ENCODE assay signal across 19 mouse cellular contexts in genomic region chr2:72898782-72899305, GRCm38 (mm10).
DNase-seq lines count a peak whose midpoint lies in the region; ATAC-seq and TF ChIP-seq lines count a peak whose summit lies in the region.
"Had no signal": no experiment of that assay in that cellular context is flagged by ENCODE, and none has a peak within 500 bp of the region (broad histone marks: within the 10 kb centered on the region; RNA-seq: fewer than 3 reads in every experiment).

No protein-coding gene starts in this region.

- no peak for ATAC-seq in heart, embryonic 14.5 days (ENCODE audit: insufficient number of reproducible peaks, insufficient read depth, low FRiP score, low read depth)
- no peak for ATAC-seq in heart, embryonic 12.5 days (ENCODE audit: insufficient number of reproducible peaks, low FRiP score)
- ATAC-seq in lung, embryonic 14.5 days (ENCODE audit: insufficient read depth) = 0 out of 2 replicates have a peak, but pooled peaks have one; percentile 35
- peak; percentile 82 for ATAC-seq in stomach, postnatal 0 days (ENCODE audit: low FRiP score, low TSS enrichment)
- ATAC-seq: forebrain, embryonic 14.5 days; intestine, embryonic 16.5 days had no signal

- H3K4me2 ChIP-seq in heart, embryonic 14.5 days (ENCODE audit: low read length) = no peak overlapping the region
- no peak overlapping the region for H3K4me2 ChIP-seq in heart, embryonic 12.5 days
- H3K4me2 ChIP-seq in lung, embryonic 14.5 days = no peak overlapping the region
- no peak overlapping the region for H3K4me2 ChIP-seq in stomach, postnatal 0 days (replicated peaks; ENCODE audit: low read depth)
- H3K4me2 ChIP-seq: embryonic facial prominence, embryonic 15.5 days; hindbrain, embryonic 15.5 days had no signal

- TF ChIP-seq CTCF in lung, embryonic 14.5 days (IDR thresholded peaks at IDR 0.05; ENCODE audit: low read depth) = no peak
- TF ChIP-seq CTCF in stomach, postnatal 0 days (IDR thresholded peaks at IDR 0.05; ENCODE audit: low read depth) = no peak

- WGBS in heart, embryonic 14.5 days = 84% methylated on average over 2 of the region's 2 CpGs
- 74% methylated on average over 2 of the region's 2 CpGs for WGBS in heart, embryonic 12.5 days
- 56% methylated on average over 2 of the region's 2 CpGs for WGBS in lung, embryonic 14.5 days
- 51% methylated on average over 2 of the region's 2 CpGs for WGBS in stomach, postnatal 0 days

- H3K27me3 ChIP-seq in heart, embryonic 14.5 days (ENCODE audit: control insufficient read depth, insufficient read depth, low read length) = no peaks in the 10 kb centered on the region
- H3K27me3 ChIP-seq in heart, embryonic 12.5 days (replicated peaks) = no peaks in the 10 kb centered on the region
- H3K27me3 ChIP-seq in lung, embryonic 14.5 days (ENCODE audit: insufficient read depth, low read length) = no peaks in the 10 kb centered on the region
- H3K27me3 ChIP-seq in stomach, postnatal 0 days (ENCODE audit: control insufficient read depth, insufficient read depth, low read length) = no peaks in the 10 kb centered on the region
- H3K27me3 ChIP-seq: embryonic facial prominence, embryonic 15.5 days; hindbrain, embryonic 15.5 days had no signal

- H3K9ac ChIP-seq in heart, embryonic 14.5 days (ENCODE audit: low read length) = no peak overlapping the region
- H3K9ac ChIP-seq in heart, embryonic 12.5 days = no peak overlapping the region
- H3K9ac ChIP-seq in lung, embryonic 14.5 days = no peak overlapping the region
- no peak overlapping the region for H3K9ac ChIP-seq in stomach, postnatal 0 days (ENCODE audit: low read length)
- H3K9ac ChIP-seq: embryonic facial prominence, embryonic 15.5 days; hindbrain, embryonic 15.5 days had no signal

- peaks cover 0 to 2% of the 10 kb centered on the region in 2 experiments; a peak in 1 of 4 replicates for H3K4me1 ChIP-seq in heart, embryonic 14.5 days (ENCODE audit: control insufficient read depth in 2 of 2, insufficient read depth in 2 of 2, low read length in 2 of 2)
- 0 out of 2 replicates have a peak, but pooled peaks cover 3% of the 10 kb centered on the region for H3K4me1 ChIP-seq in heart, embryonic 12.5 days (replicated peaks)
- no peaks in the 10 kb centered on the region for H3K4me1 ChIP-seq in lung, embryonic 14.5 days (ENCODE audit: insufficient read depth)
- H3K4me1 ChIP-seq in stomach, postnatal 0 days (replicated peaks; ENCODE audit: control insufficient read depth, insufficient read depth) = no peaks in the 10 kb centered on the region
- H3K4me1 ChIP-seq: embryonic facial prominence, embryonic 15.5 days; forebrain, embryonic 10.5 days; hindbrain, embryonic 15.5 days had no signal

- no peak for TF ChIP-seq EP300 in stomach, postnatal 0 days (optimal IDR thresholded peaks at IDR 0.05)

- H3K9me3 ChIP-seq in heart, embryonic 14.5 days (ENCODE audit: control insufficient read depth, low read length) = peaks cover 15% of the 10 kb centered on the region
- H3K9me3 ChIP-seq in heart, embryonic 12.5 days (replicated peaks) = peaks cover 14% of the 10 kb centered on the region
- H3K9me3 ChIP-seq in lung, embryonic 14.5 days (ENCODE audit: low read depth, low read length) = peaks cover 4% of the 10 kb centered on the region; the same call in 1 of the 2 replicates
- H3K9me3 ChIP-seq in stomach, postnatal 0 days (ENCODE audit: control insufficient read depth, low read length) = no peaks in the 10 kb centered on the region

- no peaks in the 10 kb centered on the region for H3K36me3 ChIP-seq in heart, embryonic 14.5 days (ENCODE audit: control insufficient read depth, insufficient read depth, low read length)
- H3K36me3 ChIP-seq in heart, embryonic 12.5 days = no peaks in the 10 kb centered on the region
- H3K36me3 ChIP-seq in lung, embryonic 14.5 days (ENCODE audit: insufficient read depth) = no peaks in the 10 kb centered on the region
- H3K36me3 ChIP-seq in stomach, postnatal 0 days (ENCODE audit: control insufficient read depth, insufficient read depth, low read length) = no peaks in the 10 kb centered on the region
- H3K36me3 ChIP-seq: embryonic facial prominence, embryonic 15.5 days; forebrain, embryonic 10.5 days; hindbrain, embryonic 15.5 days had no signal

- DNase-seq in lung, embryonic 14.5 days = peak; percentile 57
- no peak for DNase-seq in lung, postnatal 25 days (ENCODE audit: low spot score)
- DNase-seq in 3T3-L1 (ENCODE audit: low read depth, low spot score) = peak; percentile 72
- DNase-seq in stomach, postnatal 0 days (ENCODE audit: low spot score) = no peak
- DNase-seq: adrenal gland, adult 8-10 months; cerebellum, adult 11 months; cerebellum, adult 8-10 months; embryo, embryonic 11 days; gastrocnemius, adult 2 months; gastrocnemius, postnatal 36 days had no signal

- peak overlapping the region; percentile 21 to 39; a peak in 2 of 4 replicates for H3K27ac ChIP-seq in heart, embryonic 14.5 days (replicated peaks in 1 of 2; ENCODE audit: control insufficient read depth in 1 of 2, insufficient read depth in 1 of 2, low read depth in 2 of 2, low read length in 2 of 2)
- no peak overlapping the region for H3K27ac ChIP-seq in heart, embryonic 12.5 days (ENCODE audit: poor library complexity, severe bottlenecking)
- peak overlapping the region; percentile 42; the same call in 1 of the 2 replicates for H3K27ac ChIP-seq in lung, embryonic 14.5 days (ENCODE audit: low read depth)
- no peak overlapping the region for H3K27ac ChIP-seq in stomach, postnatal 0 days (replicated peaks)
- H3K27ac ChIP-seq: embryonic facial prominence, embryonic 15.5 days; forebrain, embryonic 10.5 days; gastrocnemius, adult 2 months; heart, adult 2 months; hindbrain, embryonic 15.5 days had no signal

- no peak overlapping the region for H3K4me3 ChIP-seq in heart, embryonic 14.5 days (ENCODE audit: control insufficient read depth in 1 of 2, insufficient read depth in 1 of 2, low read depth in 1 of 2, low read length in 2 of 2)
- no peak overlapping the region for H3K4me3 ChIP-seq in heart, embryonic 12.5 days
- H3K4me3 ChIP-seq in lung, embryonic 14.5 days (ENCODE audit: low read depth, low read length) = no peak overlapping the region
- H3K4me3 ChIP-seq in stomach, postnatal 0 days (ENCODE audit: low read depth, low read length) = no peak overlapping the region
- H3K4me3 ChIP-seq: embryonic facial prominence, embryonic 15.5 days; erythroblast, embryonic 14.5 days; forebrain, embryonic 10.5 days; gastrocnemius, adult 2 months; heart, adult 2 months; hindbrain, embryonic 15.5 days had no signal

Comparison
In these comparisons a context has a peak if more than half of its experiments do, and no peak if none do; other contexts are left out.
1. H3K27ac ChIP-seq: peak in heart, embryonic 14.5 days (2 of 2) and lung, embryonic 14.5 days (single experiment); none in heart, embryonic 12.5 days (single experiment) and stomach, postnatal 0 days (single experiment).
2. DNase-seq: peak in lung, embryonic 14.5 days (single experiment) and 3T3-L1 (single experiment); none in lung, postnatal 25 days (single experiment) and stomach, postnatal 0 days (single experiment).
3. ATAC-seq: peak in lung, embryonic 14.5 days (single experiment) and stomach, postnatal 0 days (single experiment); none in heart, embryonic 14.5 days (single experiment) and heart, embryonic 12.5 days (single experiment).